ENCODE assay signal across 7 mouse cellular contexts in the genomic region with DNA sequence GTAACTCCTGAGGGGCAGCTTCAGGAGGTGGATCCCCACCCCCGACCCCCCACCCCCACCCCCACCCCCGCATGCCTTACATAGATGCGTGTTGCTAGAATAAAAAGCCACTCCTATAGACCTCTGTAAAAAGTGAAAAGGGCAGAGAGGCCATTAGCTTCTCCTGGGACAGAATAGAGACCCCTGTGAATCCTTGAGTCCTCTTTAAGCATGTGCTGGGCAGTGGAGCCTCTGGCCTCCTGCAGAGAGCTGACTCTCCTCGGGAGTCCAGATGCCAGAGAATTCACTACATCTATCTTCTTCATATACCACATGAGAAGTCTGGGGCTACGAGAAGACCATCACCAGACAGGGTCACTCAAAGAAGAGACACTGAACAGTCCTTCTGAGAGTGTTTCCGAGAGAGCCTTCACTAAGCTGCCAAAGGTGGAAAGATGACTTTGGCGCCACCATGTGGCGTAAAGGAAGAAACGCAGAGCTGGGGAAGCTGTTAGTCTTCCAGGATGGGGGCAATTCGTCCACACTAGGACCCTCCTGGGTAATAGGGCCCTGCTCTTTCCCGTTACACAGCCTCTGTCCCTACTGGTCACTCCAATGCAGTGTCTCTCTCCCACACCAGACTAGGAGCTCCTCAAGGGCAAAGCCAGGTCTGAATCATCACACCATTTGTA. TPM values are rescaled to one million over a fixed set of nuclear protein-coding genes. Genes with fewer than 3 reads are reported as not detected.
DNase-seq lines count a peak whose midpoint lies in the region; ATAC-seq and TF ChIP-seq lines count a peak whose summit lies in the region.

No protein-coding gene starts in this region.

- no peak overlapping the region for H3K27ac ChIP-seq in forebrain, embryonic 11.5 days (ENCODE audit: low read depth, low read length)
- H3K27ac ChIP-seq in hindbrain, embryonic 10.5 days, result no peak overlapping the region

- no peaks in the 10 kb centered on the region for H3K9me3 ChIP-seq in G1E (replicated peaks)
- no peaks in the 10 kb centered on the region for H3K9me3 ChIP-seq in forebrain, embryonic 11.5 days (ENCODE audit: control insufficient read depth, low read length)
- no peaks in the 10 kb centered on the region for H3K9me3 ChIP-seq in hindbrain, embryonic 10.5 days

- H3K4me3 ChIP-seq in G1E (ENCODE audit: low read depth, low read length), result no peak overlapping the region
- H3K4me3 ChIP-seq in forebrain, embryonic 11.5 days (ENCODE audit: low read depth, low read length), result no peak overlapping the region
- H3K4me3 ChIP-seq in hindbrain, embryonic 10.5 days, result no peak overlapping the region

- 0 out of 2 replicates have a peak, but pooled peaks have one; percentile 15 for ATAC-seq in G1E (ENCODE audit: extremely low read depth, insufficient number of reproducible peaks, low FRiP score, poor library complexity, severe bottlenecking)
- ATAC-seq in forebrain, embryonic 11.5 days (replicated peaks; ENCODE audit: low FRiP score), result peak; percentile 58; the same call in 1 of the 2 replicates
- ATAC-seq in megakaryocyte, adult 5-6 weeks (ENCODE audit: poor library complexity, severe bottlenecking), result peak; percentile 80

- peak overlapping the region; percentile 14; the same call in 1 of the 2 replicates for H3K9ac ChIP-seq in forebrain, embryonic 11.5 days (ENCODE audit: low read length)

- peaks cover 8% of the 10 kb centered on the region for H3K4me1 ChIP-seq in G1E (ENCODE audit: insufficient read depth, low read depth, low read length)
- no peaks in the 10 kb centered on the region for H3K4me1 ChIP-seq in forebrain, embryonic 11.5 days (replicated peaks; ENCODE audit: control insufficient read depth, insufficient read depth, low read length)
- H3K4me1 ChIP-seq in hindbrain, embryonic 10.5 days (replicated peaks), result peaks cover 19% of the 10 kb centered on the region

- H3K27me3 ChIP-seq in G1E (ENCODE audit: insufficient read depth, low read length), result peaks cover 23% of the 10 kb centered on the region
- no peaks in the 10 kb centered on the region for H3K27me3 ChIP-seq in forebrain, embryonic 11.5 days (ENCODE audit: control insufficient read depth, insufficient read depth, low read length)
- H3K27me3 ChIP-seq in hindbrain, embryonic 10.5 days (ENCODE audit: insufficient read depth, poor library complexity, severe bottlenecking), result 0 out of 2 replicates have a peak, but pooled peaks cover 3% of the 10 kb centered on the region

- 19% methylated on average over 11 of the region's 11 CpGs for WGBS in forebrain, embryonic 11.5 days
- 21% methylated on average over 11 of the region's 11 CpGs for WGBS in hindbrain, embryonic 10.5 days

- TF ChIP-seq CTCF in G1E (IDR thresholded peaks at IDR 0.05; ENCODE audit: low read depth, low read length), result peak; percentile 80

- H3K36me3 ChIP-seq in G1E (replicated peaks), result no peaks in the 10 kb centered on the region
- H3K36me3 ChIP-seq in forebrain, embryonic 11.5 days (ENCODE audit: control insufficient read depth, insufficient read depth, low read length), result no peaks in the 10 kb centered on the region
- H3K36me3 ChIP-seq in hindbrain, embryonic 10.5 days, result no peaks in the 10 kb centered on the region

- DNase-seq in G1E (ENCODE audit: low spot score), result peak; percentile 58
- DNase-seq in brain, adult 2 months (ENCODE audit: low read depth, low spot score), result peak; percentile 77
- DNase-seq in forebrain, embryonic 11.5 days (ENCODE audit: low spot score), result peak; percentile 74
- peak; percentile 61 for DNase-seq in hindbrain, embryonic 10.5 days (ENCODE audit: low spot score)
- peak; percentile 46 to 57 for DNase-seq in layer of hippocampus, postnatal 25 days (ENCODE audit: extremely low spot score in 1 of 2, low spot score in 1 of 2)
- peak; percentile 66 for DNase-seq in retina, postnatal 7 days (ENCODE audit: low read depth, low spot score)

- no peak overlapping the region for H3K4me2 ChIP-seq in forebrain, embryonic 11.5 days (ENCODE audit: low read depth, low read length, severe bottlenecking)

RNA-seq across cellular contexts. Expression of a gene that starts 39.0 kb away (rescaled TPM):
- total RNA-seq in G1E (2014; fragmentation: Nextera tagmentation) (not detected in 2 replicates), G1E (2017) (0.27 and 0.35 TPM in 2 replicates)
- polyA plus RNA-seq in G1E (2012), result not detected in 2 replicates
- polyA plus RNA-seq in forebrain, embryonic 11.5 days (2014; fragmentation: Nextera tagmentation; extraction: Ambion mirVana), result 0.23 and 0.29 TPM in 2 replicates
- polyA plus RNA-seq in hindbrain, embryonic 10.5 days (2016; fragmentation: Nextera tagmentation; extraction: Ambion mirVana), result 0.86 and 0.89 TPM in 2 replicates
- total RNA-seq in layer of hippocampus, postnatal 25 days (2021), result 1 to 10 TPM in 1 of 2 experiments, under 1 TPM in 1; 0.62 to 1.3 TPM
- total RNA-seq in megakaryocyte, adult 5-6 weeks (2015), result 1.6 and 2.1 TPM in 2 replicates
- total RNA-seq in megakaryocyte, adult 5-6 weeks (2017), result 3.6 and 3.7 TPM in 2 replicates

RNA-seq across cellular contexts. Expression of a gene that starts 41.0 kb away (rescaled TPM):
- total RNA-seq in G1E (2014; fragmentation: Nextera tagmentation) (31.3 and 34.6 TPM in 2 replicates), G1E (2017) (14.7 and 14.9 TPM in 2 replicates)
- polyA plus RNA-seq in G1E (2012), result 5.8 and 9.7 TPM in 2 replicates
- polyA plus RNA-seq in forebrain, embryonic 11.5 days (2014; fragmentation: Nextera tagmentation; extraction: Ambion mirVana), result 31.0 and 33.2 TPM in 2 replicates
- 18.5 and 20.9 TPM in 2 replicates for polyA plus RNA-seq in hindbrain, embryonic 10.5 days (2016; fragmentation: Nextera tagmentation; extraction: Ambion mirVana)
- total RNA-seq in layer of hippocampus, postnatal 25 days (2021), result 10 to 100 TPM; 33.0 to 41.8 TPM
- total RNA-seq in megakaryocyte, adult 5-6 weeks (2015), result 19.7 and 22.1 TPM in 2 replicates
- 17.2 and 18.1 TPM in 2 replicates for total RNA-seq in megakaryocyte, adult 5-6 weeks (2017)

Comparison
In these comparisons a context has a peak if more than half of its experiments do, and no peak if none do; other contexts are left out.
1. ATAC-seq: peak in every context shown above with its lines; median percentile 80 in megakaryocyte, adult 5-6 weeks; 58 in forebrain, embryonic 11.5 days; 15 in G1E.